Mouse (Mus musculus) stomach, postnatal 0 days (tissue): ENCODE results near the gene Rmi2.

Experiments used
- CTCF ChIP-seq: IDR thresholded peaks from 2 replicates; pipeline ENCODE4 v1.5.1; 2016; ENCODE audit warnings: antibody characterized with exemption, low read depth, mild to moderate bottlenecking, moderate library complexity
- EP300 ChIP-seq: optimal IDR thresholded peaks from 2 replicates; pipeline ENCODE3; 2016; ENCODE audit warnings: antibody characterized with exemption

DNA sequence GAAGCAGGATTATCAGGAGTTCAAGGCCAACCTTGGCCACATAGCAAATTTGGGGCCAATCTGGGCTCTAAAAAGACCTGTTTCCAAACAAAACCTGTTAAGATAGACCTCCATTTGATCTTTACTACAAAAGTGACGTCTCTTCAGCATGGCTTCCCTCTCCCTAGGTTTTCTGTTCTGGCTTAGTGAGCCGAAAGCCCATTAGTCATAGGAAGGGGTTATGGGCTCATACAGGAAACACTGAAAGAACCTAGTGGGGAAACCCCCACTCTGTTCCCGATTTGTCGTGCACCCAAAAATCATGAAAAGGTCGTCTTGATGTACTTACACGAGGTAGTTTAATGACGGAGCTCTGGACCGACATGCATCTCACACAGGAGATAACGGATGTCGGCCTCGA, 102.6 kb downstream of the Rmi2 start:
- TF ChIP-seq CTCF = no peak
- TF ChIP-seq EP300 = no peak
